Mouse (Mus musculus) cerebellum, adult 2 months (tissue): ENCODE results near the gene Nid1. TPM values are rescaled to one million over a fixed set of nuclear protein-coding genes. Genes with fewer than 3 reads are reported as not detected.

Source experiments
- DNase-seq, 2 experiments: peaks; one replicate each; pipeline ENCODE4 v3.0.0; 2021
- H3K27ac ChIP-seq: fragments of 200-500 bp; 2 replicates; pipeline ENCODE4 v1.5.1; 2012; ENCODE audit warnings: low read length, control low read depth, inconsistent platforms; ENCODE audit not compliant: insufficient read depth
- H3K27me3 ChIP-seq: fragments of 200-500 bp; 2 replicates; pipeline ENCODE4 v1.6.1; 2012; ENCODE audit warnings: inconsistent platforms, mild to moderate bottlenecking, low read length, moderate library complexity; ENCODE audit not compliant: control insufficient read depth, insufficient read depth
- H3K4me1 ChIP-seq: fragments of 200-500 bp; 2 replicates; pipeline ENCODE4 v1.6.1; 2011; ENCODE audit warnings: low read length; ENCODE audit not compliant: control insufficient read depth, insufficient read depth
- H3K4me3 ChIP-seq: fragments of 200-500 bp; replicated peaks from 2 replicates; pipeline ENCODE3; 2011; ENCODE audit warnings: mild to moderate bottlenecking, low read depth, low read length, control low read depth; ENCODE audit not compliant: insufficient read depth
- CTCF ChIP-seq: fragments of 200-500 bp; IDR thresholded peaks from 2 replicates; pipeline ENCODE4 v1.5.1; 2011; ENCODE audit warnings: low read depth, mild to moderate bottlenecking, control low read depth, low read length, moderate library complexity, borderline replicate concordance; ENCODE audit not compliant: insufficient read depth
- POLR2A ChIP-seq: fragments of 200-500 bp; IDR thresholded peaks from 2 replicates; pipeline ENCODE4 v1.6.1; 2011; ENCODE audit warnings: low read length, control low read depth, borderline replicate concordance; ENCODE audit not compliant: insufficient read depth
- WGBS: fragments of 180-500 bp; shearing (Covaris S2); methylation state at CpG from one replicate; pipeline ENCODE4 v1.1.7; 2018; 5-methylcytosine and 5-hydroxymethylcytosine counted together
- polyA plus RNA-seq: library from polyadenylated mRNA; depleted of rRNA; stranded (reverse); fragments of >200 nt; gene quantifications from 2 replicates; pipeline ENCODE4 v1.2.3, GENCODE M21; 2012

Nid1 gene
- polyA plus RNA-seq, 1 experiment: 14.4 TPM

DNA sequence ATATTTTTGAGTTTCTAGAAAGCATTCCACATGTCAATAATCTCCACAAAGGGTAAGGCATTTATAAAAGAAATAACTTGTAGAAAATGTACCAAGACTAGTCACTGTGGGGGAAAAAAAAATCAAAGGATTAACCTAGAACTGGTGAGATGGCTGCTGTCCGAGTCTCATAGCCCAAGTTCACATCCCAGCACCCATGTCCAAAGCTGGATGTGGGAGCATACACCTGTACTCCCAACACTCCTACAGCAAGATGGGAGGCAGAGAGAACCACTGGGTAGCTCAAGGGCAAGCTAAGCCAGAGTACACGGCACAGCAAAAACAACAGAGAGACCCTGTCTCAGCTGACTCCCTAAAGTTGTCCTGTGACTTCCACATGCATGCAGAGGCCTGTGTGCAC, 47.5 kb downstream of the Nid1 start:
- H3K4me1 ChIP-seq: no peaks in the 10 kb centered on the region
- no peak overlapping the region for H3K27ac ChIP-seq
- WGBS: 85% methylated on average over 2 of the region's 2 CpGs
- no peak overlapping the region for H3K4me3 ChIP-seq
- no peak for DNase-seq
- no peaks in the 10 kb centered on the region for H3K27me3 ChIP-seq
- TF ChIP-seq POLR2A: no peak
- no peak for TF ChIP-seq CTCF

DNA sequence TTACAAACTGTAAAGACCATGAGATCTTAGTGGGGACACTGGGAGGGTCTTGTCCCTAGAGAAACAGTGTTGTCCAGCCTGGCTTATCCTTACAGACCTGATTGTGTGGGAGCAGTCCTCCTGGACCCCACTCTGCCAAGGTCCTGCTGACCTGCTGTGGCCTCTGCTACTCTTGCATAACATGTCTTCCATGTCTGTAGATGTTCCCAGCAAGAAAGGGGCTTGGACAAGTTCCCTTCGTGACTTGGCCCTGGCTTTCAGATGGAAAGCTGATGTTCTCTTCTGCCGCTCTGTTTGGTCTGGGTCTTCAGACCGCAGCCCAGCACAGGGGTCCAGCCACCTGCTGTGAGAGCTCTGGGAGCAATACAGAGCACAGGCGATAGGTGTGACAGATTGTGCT, 48.3 kb downstream of the Nid1 start:
- Histone ChIP-seq H3K27ac (no peak overlapping the region), H3K4me3 (no peak overlapping the region), H3K4me1 (no peaks in the 10 kb centered on the region), H3K27me3 (no peaks in the 10 kb centered on the region)
- TF ChIP-seq POLR2A (no peak), CTCF (no peak)
- 30% methylated on average over 4 of the region's 4 CpGs for WGBS
- DNase-seq: no peak

GRCm38 (mm10) chr13:13487851-13488250, 50.5 kb downstream of the Nid1 start:
- Histone ChIP-seq H3K27ac (no peak overlapping the region), H3K4me1 (no peaks in the 10 kb centered on the region), H3K4me3 (no peak overlapping the region), H3K27me3 (no peaks in the 10 kb centered on the region)
- WGBS: 90% methylated on average over 1 of the region's 1 CpGs
- no peak for DNase-seq
- TF ChIP-seq POLR2A (no peak), CTCF (no peak)

- WGBS: 11% methylated on average over 5 of the region's 5 CpGs
Measured at GRCm38 (mm10) chr13:13489861-13490260, 52.5 kb downstream of the Nid1 start.

GRCm38 (mm10) chr13:13492151-13492550, 54.8 kb downstream of the Nid1 start:
- TF ChIP-seq CTCF (no peak), POLR2A (no peak)
- H3K4me3 ChIP-seq: no peak overlapping the region
- H3K27me3 ChIP-seq: no peaks in the 10 kb centered on the region
- no peak for DNase-seq
- 83% methylated on average over 2 of the region's 2 CpGs for WGBS
- no peak overlapping the region for H3K27ac ChIP-seq
- H3K4me1 ChIP-seq: no peaks in the 10 kb centered on the region

More at GRCm38 (mm10) chr13:13489861-13490260, 52.5 kb downstream of the Nid1 start:
- DNase-seq: no peak
- TF ChIP-seq POLR2A (no peak), CTCF (no peak)
- Histone ChIP-seq H3K4me3 (no peak overlapping the region), H3K4me1 (no peaks in the 10 kb centered on the region), H3K27me3 (no peaks in the 10 kb centered on the region), H3K27ac (no peak overlapping the region)

DNA sequence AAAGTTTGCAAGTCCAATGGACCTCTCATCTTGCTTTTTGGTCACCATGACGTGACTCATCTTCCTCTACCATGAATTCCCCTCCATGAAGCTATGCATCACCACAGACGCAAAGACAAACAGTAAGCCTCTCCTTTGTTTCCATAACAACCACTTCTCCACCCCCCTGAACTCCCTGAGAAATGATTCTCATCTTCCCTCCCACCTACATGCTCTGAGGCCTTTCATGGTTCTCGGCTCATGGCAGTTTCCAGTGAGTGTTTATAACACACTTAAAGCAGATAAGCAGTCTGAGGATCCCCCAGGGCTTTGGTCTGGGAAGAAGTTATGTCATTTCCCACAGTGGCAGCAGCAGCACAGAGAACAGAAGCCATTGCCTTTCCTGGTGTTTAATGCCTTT, 56.2 kb downstream of the Nid1 start:
- Histone ChIP-seq H3K27me3 (no peaks in the 10 kb centered on the region), H3K4me1 (no peaks in the 10 kb centered on the region), H3K4me3 (no peak overlapping the region), H3K27ac (no peak overlapping the region)
- no peak for DNase-seq
- TF ChIP-seq CTCF (no peak), POLR2A (no peak)
- WGBS: 36% methylated on average over 3 of the region's 3 CpGs

DNA sequence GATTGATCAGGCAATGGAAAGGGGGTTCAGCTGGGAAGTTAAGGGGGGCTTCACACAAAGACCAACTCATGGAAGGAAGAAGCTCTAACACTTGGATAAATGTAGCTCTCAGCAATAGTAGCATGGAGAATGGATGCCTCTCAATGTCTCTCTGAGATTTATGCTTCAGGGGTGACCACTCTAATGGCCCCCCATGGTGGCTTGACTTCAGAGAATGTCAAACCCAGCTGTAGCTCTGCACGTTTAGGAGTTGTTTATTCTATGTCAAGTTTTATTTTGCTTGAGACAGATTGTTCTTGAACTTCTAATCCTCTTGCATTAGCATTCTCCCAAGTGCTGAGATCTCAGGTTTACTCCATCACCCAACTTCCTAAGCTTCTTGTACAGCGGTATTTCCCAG, 60.7 kb downstream of the Nid1 start:
- Histone ChIP-seq H3K27ac (no peak overlapping the region), H3K27me3 (no peaks in the 10 kb centered on the region), H3K4me3 (no peak overlapping the region), H3K4me1 (no peaks in the 10 kb centered on the region)
- 69% methylated on average over 2 of the region's 2 CpGs for WGBS
- DNase-seq: no peak
- TF ChIP-seq CTCF: no peak
- no peak for TF ChIP-seq POLR2A

DNA sequence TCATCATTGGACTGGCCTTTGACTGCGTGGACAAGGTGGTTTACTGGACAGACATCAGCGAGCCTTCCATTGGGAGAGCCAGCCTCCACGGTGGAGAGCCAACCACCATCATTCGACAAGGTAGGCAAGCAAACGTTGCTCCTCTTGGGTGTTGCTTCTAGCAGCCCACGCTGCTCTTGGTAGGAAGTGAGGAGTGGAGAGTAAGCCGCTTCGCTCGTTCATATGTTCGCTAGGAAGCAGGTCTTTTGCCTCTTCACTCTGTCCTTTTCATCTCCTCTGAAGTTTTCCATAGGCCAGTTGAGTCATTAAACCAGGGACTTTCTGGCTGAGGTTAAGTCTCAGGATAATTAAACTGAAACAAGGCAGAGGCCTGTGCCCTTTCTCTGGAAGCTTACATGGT, 65.1 kb downstream of the Nid1 start:
- WGBS: 94% methylated on average over 10 of the region's 10 CpGs
- Histone ChIP-seq H3K4me1 (no peaks in the 10 kb centered on the region), H3K27me3 (no peaks in the 10 kb centered on the region), H3K27ac (no peak overlapping the region), H3K4me3 (no peak overlapping the region)
- no peak for TF ChIP-seq POLR2A
- TF ChIP-seq CTCF: no peak
- no peak for DNase-seq
